Mouse (Mus musculus): ENCODE data around the gene Snx25. TPM values are rescaled to one million over a fixed set of nuclear protein-coding genes. Genes with fewer than 3 reads are reported as not detected.
"Not testable (repeated sequence)": the region's sequence is repeated elsewhere in the genome, so short reads cannot be mapped to it uniquely, and the experiment has no call there.

Gene Snx25
- total RNA-seq, 2 experiments from 2014 or later: 13.5 to 15.0 TPM

- DNase-seq (ENCODE audit: low spot score in 2 of 2): no peak
Observed at GRCm38 (mm10) chr8:46137843-46138596, 13.9 kb downstream of the Snx25 start.

- DNase-seq (ENCODE audit: low spot score in 2 of 2): no peak
Observed at GRCm38 (mm10) chr8:46137336-46137735, 14.6 kb downstream of the Snx25 start.

- not testable (repeated sequence) for DNase-seq (ENCODE audit: low spot score in 2 of 2)
Observed at GRCm38 (mm10) chr8:46135546-46135945, 16.4 kb downstream of the Snx25 start.

- DNase-seq (ENCODE audit: low spot score in 2 of 2): no peak
Observed at GRCm38 (mm10) chr8:46130426-46130825, 21.5 kb downstream of the Snx25 start.

- DNase-seq (ENCODE audit: low spot score in 2 of 2): no peak
Observed at GRCm38 (mm10) chr8:46122498-46122897, 29.5 kb downstream of the Snx25 start.

GRCm38 (mm10) chr8:46119176-46119575 lies 32.8 kb downstream of the Snx25 start:
- no peak for DNase-seq (ENCODE audit: low spot score in 2 of 2)

- DNase-seq (ENCODE audit: low spot score in 2 of 2): no peak
Observed at GRCm38 (mm10) chr8:46117172-46117571, 34.8 kb downstream of the Snx25 start.

GRCm38 (mm10) chr8:46113421-46114170 lies 38.4 kb downstream of the Snx25 start:
- DNase-seq (ENCODE audit: low spot score in 2 of 2): not testable (repeated sequence)

GRCm38 (mm10) chr8:46107690-46108089 lies 44.3 kb downstream of the Snx25 start:
- no peak for DNase-seq (ENCODE audit: low spot score in 2 of 2)

- DNase-seq (ENCODE audit: low spot score in 2 of 2): no peak
Observed at GRCm38 (mm10) chr8:46103434-46103833, 48.5 kb downstream of the Snx25 start.

- no peak for DNase-seq (ENCODE audit: low spot score in 2 of 2)
Observed at GRCm38 (mm10) chr8:46092667-46093360, 59.1 kb downstream of the Snx25 start.

- DNase-seq (ENCODE audit: low spot score in 2 of 2): no peak
Observed at GRCm38 (mm10) chr8:46083141-46083540, 68.8 kb downstream of the Snx25 start.

GRCm38 (mm10) chr8:46081030-46081429 lies 70.9 kb downstream of the Snx25 start:
- DNase-seq (ENCODE audit: low spot score in 2 of 2): no peak

GRCm38 (mm10) chr8:46078866-46079265 lies 73.1 kb downstream of the Snx25 start:
- no peak for DNase-seq (ENCODE audit: low spot score in 2 of 2)

- DNase-seq (ENCODE audit: low spot score in 2 of 2): no peak
Observed at GRCm38 (mm10) chr8:46075223-46075622, 76.7 kb downstream of the Snx25 start.

GRCm38 (mm10) chr8:46073540-46074140 lies 78.3 kb downstream of the Snx25 start:
- no peak for DNase-seq (ENCODE audit: low spot score in 2 of 2)

- no peak for DNase-seq (ENCODE audit: low spot score in 2 of 2)
Observed at GRCm38 (mm10) chr8:46072798-46073197, 79.2 kb downstream of the Snx25 start.

GRCm38 (mm10) chr8:46040260-46040659 lies 111.7 kb downstream of the Snx25 start:
- no peak for DNase-seq (ENCODE audit: low spot score in 2 of 2)

- no peak for DNase-seq (ENCODE audit: low spot score in 2 of 2)
Observed at GRCm38 (mm10) chr8:46039666-46040065, 112.3 kb downstream of the Snx25 start.

- no peak for DNase-seq (ENCODE audit: low spot score in 2 of 2)
Observed at GRCm38 (mm10) chr8:46036217-46036616, 115.7 kb downstream of the Snx25 start.

- DNase-seq (ENCODE audit: low spot score in 2 of 2): no peak
Observed at GRCm38 (mm10) chr8:46024392-46024791, 127.6 kb downstream of the Snx25 start.
